Comparison of ENCODE assay signal across 27 mouse cellular contexts in genomic region chr4:32011218-32011973, GRCm38 (mm10). TPM values are rescaled to one million over a fixed set of nuclear protein-coding genes. Genes with fewer than 3 reads are reported as not detected.
DNase-seq lines count a peak whose midpoint lies in the region; ATAC-seq lines count a peak whose summit lies in the region.
"Had no signal": no experiment of that assay in that cellular context is flagged by ENCODE, and none has a peak within 500 bp of the region (broad histone marks: within the 10 kb centered on the region; RNA-seq: fewer than 3 reads in every experiment).

No protein-coding gene starts in this region.

- no peak for DNase-seq in liver, embryonic 13.5 days
- no peak for DNase-seq in liver, embryonic 11.5 days (ENCODE audit: low spot score)
- DNase-seq in spleen, postnatal 36 days (ENCODE audit: low spot score in 2 of 2), result peak; percentile 7 to 11
- DNase-seq in spleen, adult 12 weeks (ENCODE audit: low spot score), result no peak
- no peak for DNase-seq in right cerebral cortex, postnatal 10 days (ENCODE audit: low spot score in 2 of 2)
- DNase-seq: adrenal gland, postnatal 14 days; cerebellum, adult 9-11 months; gastrocnemius, postnatal 25 days; heart, postnatal 36 days; kidney, adult 18-20 months; kidney, postnatal 14 days; lung, postnatal 10 days; thymus, adult 2 months; thymus, postnatal 4 days had no signal

- peak; percentile 53 for ATAC-seq in liver, embryonic 13.5 days (ENCODE audit: low read depth)
- ATAC-seq in liver, embryonic 11.5 days (replicated peaks; ENCODE audit: low FRiP score), result no peak
- ATAC-seq in common myeloid progenitor, adult 5-6 weeks (replicated peaks; ENCODE audit: low read depth, poor library complexity, severe bottlenecking), result peak; percentile 57
- peak; percentile 46; the same call in 1 of the 2 replicates for ATAC-seq in monocyte, adult 5-6 weeks (replicated peaks; ENCODE audit: insufficient number of reproducible peaks, low FRiP score, low TSS enrichment, poor library complexity, severe bottlenecking)
- no peak for ATAC-seq in frontal cortex, adult (ENCODE audit: low TSS enrichment)
- ATAC-seq: forebrain, embryonic 16.5 days; inflammation-experienced regulatory T-cells, adult 6 months had no signal

- H3K4me1 ChIP-seq in liver, embryonic 13.5 days (replicated peaks), result peaks cover 6% of the 10 kb centered on the region
- no peaks in the 10 kb centered on the region for H3K4me1 ChIP-seq in liver, embryonic 11.5 days (replicated peaks; ENCODE audit: control insufficient read depth, insufficient read depth, low read length)
- H3K4me1 ChIP-seq: embryonic facial prominence, embryonic 10.5 days; forebrain, embryonic 10.5 days; limb, embryonic 10.5 days; neural tube, embryonic 15.5 days had no signal

- H3K36me3 ChIP-seq in liver, embryonic 13.5 days, result peaks cover 48% of the 10 kb centered on the region
- H3K36me3 ChIP-seq in liver, embryonic 11.5 days (ENCODE audit: control insufficient read depth, insufficient read depth, low read length), result peaks cover 11% of the 10 kb centered on the region

- no peak overlapping the region for H3K9ac ChIP-seq in liver, embryonic 13.5 days
- no peak overlapping the region for H3K9ac ChIP-seq in liver, embryonic 11.5 days (ENCODE audit: low read depth, low read length)
- H3K9ac ChIP-seq: heart, embryonic 15.5 days; hindbrain, embryonic 14.5 days; neural tube, embryonic 15.5 days had no signal

- H3K27me3 ChIP-seq in liver, embryonic 13.5 days, result no peaks in the 10 kb centered on the region
- H3K27me3 ChIP-seq in liver, embryonic 11.5 days (replicated peaks; ENCODE audit: control insufficient read depth, insufficient read depth, low read length), result no peaks in the 10 kb centered on the region
- H3K27me3 ChIP-seq: heart, embryonic 15.5 days; neural tube, embryonic 15.5 days had no signal

- no peak overlapping the region for H3K4me2 ChIP-seq in liver, embryonic 13.5 days
- H3K4me2 ChIP-seq in liver, embryonic 11.5 days, result no peak overlapping the region
- H3K4me2 ChIP-seq: heart, embryonic 15.5 days; hindbrain, embryonic 14.5 days; neural tube, embryonic 15.5 days had no signal

- H3K27ac ChIP-seq in liver, embryonic 13.5 days, result no peak overlapping the region
- no peak overlapping the region for H3K27ac ChIP-seq in liver, embryonic 11.5 days (ENCODE audit: low read depth, low read length)
- H3K27ac ChIP-seq: embryonic facial prominence, embryonic 10.5 days; forebrain, embryonic 10.5 days; heart, embryonic 15.5 days; hindbrain, embryonic 14.5 days; limb, embryonic 10.5 days; midbrain, embryonic 10.5 days; neural tube, embryonic 15.5 days had no signal

- 70% methylated on average over 6 of the region's 6 CpGs for WGBS in liver, embryonic 13.5 days (ENCODE audit: insufficient replicate concordance)
- 82% methylated on average over 6 of the region's 6 CpGs for WGBS in liver, embryonic 11.5 days

- no peaks in the 10 kb centered on the region for H3K9me3 ChIP-seq in liver, embryonic 13.5 days (replicated peaks)
- no peaks in the 10 kb centered on the region for H3K9me3 ChIP-seq in liver, embryonic 11.5 days (ENCODE audit: control insufficient read depth, low read length)
- H3K9me3 ChIP-seq: embryonic facial prominence, embryonic 10.5 days; forebrain, embryonic 10.5 days; G1E; heart, embryonic 15.5 days; limb, embryonic 10.5 days; midbrain, embryonic 10.5 days; neural tube, embryonic 15.5 days had no signal

- no peak overlapping the region for H3K4me3 ChIP-seq in liver, embryonic 13.5 days (replicated peaks)
- H3K4me3 ChIP-seq in liver, embryonic 11.5 days (ENCODE audit: low read depth, low read length), result no peak overlapping the region
- H3K4me3 ChIP-seq: embryonic facial prominence, embryonic 10.5 days; forebrain, embryonic 10.5 days; heart, embryonic 15.5 days; limb, embryonic 10.5 days; midbrain, embryonic 10.5 days; neural tube, embryonic 15.5 days had no signal

RNA-seq across cellular contexts. Expression of gene Map3k7, which starts 47.5 kb away (rescaled TPM):
- polyA plus RNA-seq in liver, embryonic 13.5 days (2015; fragmentation: Nextera tagmentation; extraction: Ambion mirVana), result 11.7 and 14.1 TPM in 2 replicates
- polyA plus RNA-seq in liver, embryonic 11.5 days (2014; fragmentation: Nextera tagmentation; extraction: Ambion mirVana), result 26.2 and 34.9 TPM in 2 replicates
- 26.8 and 60.1 TPM in 2 replicates for total RNA-seq in common myeloid progenitor, adult 5-6 weeks (2017)
- total RNA-seq in monocyte, adult 5-6 weeks (2017), result 34.7 to 42.5 TPM (median 39.3 TPM) in 3 replicates

Comparison
In these comparisons a context has a peak if more than half of its experiments do, and no peak if none do; other contexts are left out.
1. ATAC-seq: peak in liver, embryonic 13.5 days (single experiment), common myeloid progenitor, adult 5-6 weeks (single experiment) and monocyte, adult 5-6 weeks (single experiment); none in liver, embryonic 11.5 days (single experiment) and frontal cortex, adult (single experiment).
2. DNase-seq: peak in spleen, postnatal 36 days (2 of 2); none in liver, embryonic 13.5 days (single experiment), liver, embryonic 11.5 days (single experiment), spleen, adult 12 weeks (single experiment) and right cerebral cortex, postnatal 10 days (0 of 2).